Mouse (Mus musculus) inflammation-experienced regulatory T-cells, adult 6 months (primary cell): ENCODE results near the gene Srp9. TPM values are rescaled to one million over a fixed set of nuclear protein-coding genes. Genes with fewer than 3 reads are reported as not detected.
A peak's percentile ranks its signal among the peaks of the same experiment; 100 is the strongest.

Experiments
- ATAC-seq: one replicate; pipeline ENCODE4 v1.8.0; 2017
- polyA plus RNA-seq, 3 experiments: library from polyadenylated mRNA; unstranded; fragments of 100-300 nt; shearing (Covaris generic); gene quantifications; one replicate each; pipeline ENCODE4 v1.2.1; 2017

The Srp9 gene
- polyA plus RNA-seq, 3 experiments from 2014 or later: 141 to 184 (median 147) TPM

DNA sequence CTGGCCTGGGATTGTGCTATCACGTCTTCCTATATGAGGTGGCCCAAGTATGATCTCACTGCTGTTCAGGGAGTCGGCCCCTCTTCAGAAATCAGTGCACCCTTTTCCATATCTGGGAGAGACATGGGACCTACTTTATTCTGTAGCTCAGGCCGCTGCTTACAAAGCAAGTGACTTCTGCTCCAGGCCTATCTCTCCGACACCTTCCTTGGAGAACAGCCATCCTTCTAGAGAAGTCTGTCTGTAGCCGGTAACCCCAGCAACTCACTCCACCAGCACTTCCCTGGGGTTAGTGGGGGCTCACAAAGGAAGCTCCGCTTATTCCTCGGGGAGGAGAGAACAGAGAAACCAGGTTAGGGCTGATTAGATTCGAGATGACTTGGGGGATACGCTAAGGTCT is 17.3 kb upstream of the Srp9 start:
- ATAC-seq: no peak

- peak; percentile 83 for ATAC-seq
Measured at GRCm38 (mm10) chr1:182108397-182109099, 16.0 kb upstream of the Srp9 start.

GRCm38 (mm10) chr1:182110185-182110584 is 14.4 kb upstream of the Srp9 start:
- ATAC-seq: no peak

GRCm38 (mm10) chr1:182110708-182111385 is 13.7 kb upstream of the Srp9 start:
- ATAC-seq: no peak

DNA sequence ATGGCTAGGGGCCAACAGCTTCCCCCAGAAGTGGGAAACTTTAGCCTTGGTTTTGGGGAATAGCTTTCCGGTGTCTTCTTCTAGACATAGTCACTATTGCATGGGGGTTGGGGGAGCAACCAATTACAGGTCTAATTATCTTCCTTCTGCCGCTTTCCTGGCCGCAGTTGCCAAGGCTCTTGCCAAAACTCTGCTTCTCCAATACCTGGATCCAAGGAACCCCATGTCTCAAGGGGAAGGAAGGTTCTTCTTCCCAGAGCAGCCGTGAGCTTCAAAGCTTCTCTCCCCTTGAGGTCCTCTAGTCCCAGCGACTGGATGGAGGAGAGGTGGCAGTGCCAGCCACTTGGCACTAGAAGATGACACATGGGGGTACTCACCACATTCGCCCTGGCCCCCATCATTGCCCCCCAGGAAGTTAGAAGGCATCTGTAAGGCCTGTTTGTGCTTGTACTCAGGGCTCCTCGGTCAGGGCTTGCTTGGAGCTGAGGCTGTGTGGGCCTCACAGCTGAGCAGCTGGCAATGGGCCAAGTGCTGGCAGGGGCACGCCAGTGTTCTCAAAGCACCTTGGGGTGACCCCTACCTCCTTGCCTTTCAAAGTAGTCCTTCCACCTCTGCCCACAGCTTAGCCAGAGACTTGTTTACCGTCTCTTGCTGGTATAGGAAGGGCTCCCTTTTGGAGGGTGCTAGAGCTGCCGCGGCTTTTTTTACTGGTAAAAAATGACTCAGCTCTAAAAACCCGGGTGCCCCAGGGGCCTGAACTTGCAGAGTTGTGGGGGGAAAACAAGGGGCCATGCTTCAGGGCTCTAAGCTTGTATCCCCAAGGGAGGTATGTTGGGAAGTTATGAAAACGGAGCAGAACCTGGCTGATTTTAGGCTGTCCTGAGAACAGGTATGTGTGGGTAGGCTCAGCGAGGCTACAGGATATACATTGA is 12.9 kb upstream of the Srp9 start:
- no peak for ATAC-seq

DNA sequence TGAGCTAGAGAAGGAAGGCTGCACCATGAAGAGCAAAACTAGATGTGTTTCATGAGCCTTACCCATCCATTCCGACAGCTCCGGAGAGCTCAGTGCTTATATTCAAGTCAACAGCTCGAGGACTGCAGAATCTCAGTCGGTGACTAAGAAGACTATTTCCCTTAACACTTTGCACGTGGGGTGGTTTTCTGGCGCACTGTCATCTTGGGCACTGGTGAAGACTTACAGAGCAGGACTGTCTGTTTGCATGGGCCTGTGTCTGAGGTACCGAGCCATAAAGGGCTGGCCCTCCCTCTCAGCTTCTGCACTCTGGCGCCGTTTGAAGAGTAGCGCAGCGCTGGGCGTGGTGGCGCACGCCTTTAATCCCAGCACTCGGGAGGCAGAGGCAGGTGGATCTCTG is 12.2 kb upstream of the Srp9 start:
- no peak for ATAC-seq

GRCm38 (mm10) chr1:182113131-182113530 is 11.4 kb upstream of the Srp9 start:
- no peak for ATAC-seq

DNA sequence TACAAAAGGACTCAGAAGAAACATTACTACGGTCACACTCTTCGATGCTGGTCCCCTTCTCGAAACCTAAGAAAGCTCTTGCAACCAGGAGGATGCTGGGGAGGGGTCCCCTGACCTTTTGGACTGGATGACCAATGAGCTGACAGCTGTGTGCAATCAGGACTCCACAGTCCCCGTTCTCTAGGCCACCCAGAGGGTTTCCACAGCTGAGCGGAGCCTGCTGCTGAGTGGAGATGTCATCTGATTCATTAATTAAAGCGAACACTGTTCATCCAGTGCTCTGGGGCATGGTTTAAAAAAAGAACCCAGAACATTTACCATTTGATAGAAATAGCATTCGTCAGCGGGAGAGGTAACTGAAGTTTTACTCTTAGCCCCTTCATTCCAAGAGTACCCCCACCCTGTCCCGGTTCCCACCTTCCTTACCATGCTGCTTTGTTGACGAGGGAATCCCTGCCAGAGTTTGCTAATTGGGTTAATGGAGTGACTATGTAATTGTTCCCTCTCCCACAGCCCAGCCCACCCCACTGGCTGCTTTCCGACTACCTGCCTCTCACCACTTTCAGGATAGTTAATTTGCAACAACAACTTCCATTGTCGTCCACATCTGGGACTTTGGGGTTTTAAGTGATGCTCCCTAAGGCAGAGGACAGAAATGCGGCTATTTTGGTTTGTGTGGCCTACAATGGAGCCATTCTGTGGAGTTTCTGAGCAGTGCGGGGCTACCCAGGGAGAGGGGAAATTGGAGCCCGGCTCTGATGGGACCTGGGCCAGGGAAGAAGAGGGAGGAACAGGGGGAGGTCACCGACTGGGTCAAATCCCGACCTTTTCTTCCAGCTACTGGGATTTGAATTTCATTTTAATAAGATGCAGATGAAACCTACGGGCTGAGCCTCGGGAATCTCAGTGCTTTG is 10.7 kb upstream of the Srp9 start:
- ATAC-seq: no peak

- ATAC-seq: peak; percentile 43
Measured at GRCm38 (mm10) chr1:182115197-182115596, 9.3 kb upstream of the Srp9 start.

- ATAC-seq: no peak
Measured at GRCm38 (mm10) chr1:182115651-182116408, 8.7 kb upstream of the Srp9 start.

DNA sequence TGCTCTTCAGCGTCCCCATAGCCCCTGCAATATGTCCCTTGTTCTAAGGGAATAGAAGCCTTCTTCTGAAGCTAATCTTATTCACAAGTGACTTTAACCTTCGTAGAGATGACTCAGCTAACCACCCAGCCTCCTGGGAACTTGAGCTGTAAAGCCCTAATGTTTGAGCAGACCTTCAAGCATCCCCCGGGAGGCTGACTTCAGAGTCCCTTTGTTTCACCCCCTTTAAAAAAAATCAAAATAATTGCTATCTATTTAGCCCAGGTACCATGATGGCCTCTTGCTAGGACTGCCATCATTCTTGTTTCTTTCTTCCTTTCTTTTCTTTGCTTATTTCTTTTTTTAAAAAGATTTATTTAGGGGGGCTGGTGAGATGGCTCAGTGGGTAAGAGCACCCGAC is 2.1 kb upstream of the Srp9 start:
- no peak for ATAC-seq

DNA sequence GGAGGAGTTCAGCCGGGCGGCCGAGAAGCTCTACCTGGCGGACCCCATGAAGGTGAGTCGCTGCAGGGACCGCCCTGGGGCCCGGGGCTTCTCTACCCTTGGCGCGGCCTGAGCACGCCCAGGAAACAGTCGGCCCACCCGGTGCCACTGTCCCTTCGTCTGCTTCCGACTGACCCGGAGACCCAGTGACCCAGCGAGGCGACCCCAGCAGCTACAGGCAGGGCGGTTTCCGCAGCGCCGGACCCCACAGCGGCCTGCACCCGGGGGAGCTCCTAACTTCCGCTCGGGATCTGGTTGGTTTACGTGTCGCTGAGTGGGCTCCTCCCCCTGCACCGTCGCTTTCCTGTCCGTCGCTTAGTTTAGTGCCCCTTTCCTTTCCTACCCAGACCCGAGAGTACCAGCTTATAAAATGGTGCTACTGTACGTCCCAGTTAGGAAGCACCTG is 409 bp downstream of the Srp9 start:
- peak; percentile 88 for ATAC-seq

DNA sequence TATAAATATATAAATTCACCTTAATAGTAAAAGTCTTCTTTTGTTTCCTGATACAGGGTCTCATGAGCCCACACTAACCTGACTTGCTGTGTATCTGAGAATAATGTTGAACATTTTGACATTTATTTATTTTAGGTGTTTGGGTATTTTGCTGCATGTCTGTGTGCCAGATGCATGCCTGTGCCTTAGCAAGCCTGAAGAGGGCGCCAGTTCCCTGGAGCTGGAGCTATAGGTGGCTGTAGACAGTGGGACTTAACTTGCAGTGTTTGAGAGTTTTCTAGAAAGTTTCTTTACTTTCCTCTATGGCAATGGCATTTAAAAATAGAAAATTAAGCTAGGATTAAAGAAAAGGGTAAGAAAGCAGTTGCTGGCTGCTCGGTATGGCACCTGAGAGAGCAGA is 6.3 kb downstream of the Srp9 start:
- ATAC-seq: peak; percentile 64

DNA sequence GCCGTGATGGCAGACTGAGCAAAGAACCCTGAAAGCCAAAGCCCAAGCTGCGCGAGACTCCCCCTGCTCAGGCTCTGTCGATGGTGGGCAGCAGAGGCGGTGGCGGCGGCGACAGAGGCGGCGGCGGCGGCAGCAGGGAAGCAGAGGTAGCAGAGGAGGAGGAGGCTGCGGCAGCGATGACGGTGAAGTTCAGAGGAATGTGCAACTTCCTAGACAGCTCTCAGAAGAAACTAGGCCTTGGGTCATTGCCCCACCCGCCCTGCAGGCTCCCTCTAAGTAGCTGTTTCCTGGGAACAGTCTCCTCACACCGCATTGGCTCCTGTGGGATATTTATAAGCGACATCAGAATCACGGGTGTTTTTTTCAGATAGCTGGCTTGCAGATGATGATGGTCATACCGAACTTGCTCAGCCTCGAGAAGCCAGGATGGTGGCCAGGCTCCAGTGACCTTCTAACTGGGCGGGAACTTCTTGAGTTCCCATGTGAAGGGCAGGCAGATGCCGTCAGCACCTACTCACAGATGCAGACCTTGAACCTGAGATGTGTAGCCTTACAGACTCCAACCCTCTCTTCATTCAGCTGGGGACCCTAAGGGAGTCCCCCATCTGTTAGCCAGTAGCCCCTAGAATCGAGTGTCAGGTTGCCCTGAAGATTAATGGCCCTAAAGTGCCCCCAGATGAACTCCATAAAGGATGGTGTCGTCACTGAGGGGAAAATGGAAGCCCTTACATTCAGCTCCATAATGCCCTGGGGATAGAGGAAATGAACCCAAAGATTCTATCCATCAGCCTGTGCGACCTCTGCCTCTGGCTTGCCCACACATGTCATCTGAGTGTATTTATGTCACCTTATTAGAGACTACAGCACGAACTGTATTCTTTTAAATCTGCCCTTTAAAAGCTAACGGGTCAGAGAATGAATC is 12.9 kb downstream of the Srp9 start:
- ATAC-seq: no peak

DNA sequence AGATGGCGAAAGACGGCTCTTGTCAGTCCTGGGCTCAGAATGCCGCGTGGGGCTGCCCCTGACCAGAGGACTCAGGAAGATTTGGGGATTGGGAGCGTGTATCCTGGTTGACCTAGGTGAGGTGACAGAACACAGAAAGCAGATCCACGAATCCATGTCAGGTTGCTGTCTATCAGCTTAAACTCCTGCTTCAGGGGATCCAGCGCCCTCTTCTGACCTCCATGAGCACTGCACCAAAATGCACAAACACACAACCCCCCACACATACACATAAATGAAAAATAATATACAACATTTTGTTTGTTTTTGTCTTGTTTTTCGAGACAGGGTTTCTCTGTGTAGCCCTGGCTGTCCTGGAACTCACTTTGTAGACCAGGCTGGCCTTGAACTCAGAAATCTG is 13.6 kb downstream of the Srp9 start:
- no peak for ATAC-seq

DNA sequence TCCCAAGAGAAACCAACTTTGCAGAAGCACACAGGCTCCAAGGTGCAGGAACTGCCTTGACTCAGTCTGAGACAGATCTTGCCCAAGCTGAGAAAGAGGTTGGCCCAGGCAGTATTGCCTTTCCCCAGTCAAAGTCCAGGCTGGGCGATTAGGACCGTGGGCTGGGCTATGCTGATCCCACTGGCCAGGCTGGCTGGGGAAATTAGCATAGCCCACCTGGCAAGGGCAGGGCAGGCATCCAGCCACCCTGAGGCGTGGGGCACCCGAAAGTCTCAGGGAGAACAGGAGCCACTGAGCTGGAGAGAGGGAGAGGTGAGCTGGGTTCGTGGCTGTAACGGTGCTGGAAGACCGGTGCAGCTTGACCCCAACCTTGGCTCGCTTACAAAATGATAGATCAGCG is 15.4 kb downstream of the Srp9 start:
- no peak for ATAC-seq

- ATAC-seq: peak; percentile 84
Measured at GRCm38 (mm10) chr1:182140370-182140769, 15.8 kb downstream of the Srp9 start.

DNA sequence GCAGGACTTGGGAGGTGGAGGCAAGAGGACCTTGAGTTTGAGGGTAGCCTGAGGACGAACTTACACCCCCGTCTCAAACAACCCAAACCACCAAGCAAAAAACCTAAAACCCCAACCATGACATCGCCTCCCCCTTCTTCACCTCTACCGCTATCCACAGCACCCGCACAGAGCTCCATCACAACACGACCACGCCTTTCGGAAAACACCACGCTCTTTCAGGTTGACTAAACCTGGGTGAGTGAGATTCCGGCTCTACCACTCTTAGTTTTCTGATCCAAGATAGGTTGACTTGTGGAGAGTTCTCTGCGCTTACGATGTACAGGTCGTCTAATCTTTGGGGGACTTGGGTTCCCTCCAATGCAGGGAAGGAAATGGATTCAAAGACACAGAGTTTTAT is 18.2 kb downstream of the Srp9 start:
- ATAC-seq: no peak

- no peak for ATAC-seq
Measured at GRCm38 (mm10) chr1:182143288-182143687, 18.8 kb downstream of the Srp9 start.

- no peak for ATAC-seq
Measured at GRCm38 (mm10) chr1:182145546-182145945, 21.0 kb downstream of the Srp9 start.
